Mouse (Mus musculus) hindbrain, embryonic 10.5 days (tissue): ENCODE results near the gene Samd10. TPM values are rescaled to one million over a fixed set of nuclear protein-coding genes. Genes with fewer than 3 reads are reported as not detected.

Experiments
- DNase-seq: peaks from one replicate; pipeline ENCODE4 v3.0.0-alpha.2; 2017; ENCODE audit warnings: low spot score
- H3K27ac ChIP-seq: fragments of 300-500 bp; sonication (generic); 2 replicates; pipeline ENCODE4 v1.5.1; 2016; ENCODE audit warnings: mild to moderate bottlenecking, moderate library complexity
- H3K27me3 ChIP-seq: fragments of 300-500 bp; sonication (generic); 2 replicates; pipeline ENCODE4 v1.6.1; 2016; ENCODE audit warnings: mild to moderate bottlenecking; ENCODE audit not compliant: poor library complexity, insufficient read depth, severe bottlenecking
- H3K36me3 ChIP-seq: fragments of 300-500 bp; sonication (generic); 2 replicates; pipeline ENCODE4 v1.6.1; 2016; ENCODE audit warnings: mild to moderate bottlenecking, moderate library complexity
- H3K4me1 ChIP-seq: fragments of 300-500 bp; sonication (generic); replicated peaks from 2 replicates; pipeline ENCODE4 v1.6.1; 2016; ENCODE audit warnings: mild to moderate bottlenecking
- H3K4me3 ChIP-seq: fragments of 300-500 bp; sonication (generic); 2 replicates; pipeline ENCODE4 v1.5.1; 2016; ENCODE audit warnings: mild to moderate bottlenecking, moderate library complexity
- H3K9me3 ChIP-seq: fragments of 300-500 bp; sonication (generic); 2 replicates; pipeline ENCODE4 v1.6.1; 2016; ENCODE audit warnings: mild to moderate bottlenecking, moderate library complexity
- WGBS: fragments of 180-500 bp; shearing (Covaris S2); methylation state at CpG from one replicate; pipeline ENCODE4 v1.1.7; 2016; 5-methylcytosine and 5-hydroxymethylcytosine counted together
- polyA plus RNA-seq: library from polyadenylated mRNA; unstranded; fragments of >200 nt; fragmentation: Nextera tagmentation; extraction: Ambion mirVana; gene quantifications from 2 replicates; pipeline ENCODE4 v1.2.1, GENCODE M21; 2016

The Samd10 gene
- polyA plus RNA-seq, 1 experiment from 2014 or later = 72.6 TPM

- peak overlapping the region; percentile 92 for H3K4me3 ChIP-seq
- 2% methylated on average over 57 of the region's 57 CpGs for WGBS
- peaks cover 10% of the 10 kb centered on the region for H3K36me3 ChIP-seq
- peaks cover 6% of the 10 kb centered on the region; the same call in 1 of the 2 replicates for H3K27me3 ChIP-seq
- no peaks in the 10 kb centered on the region for H3K9me3 ChIP-seq
- H3K27ac ChIP-seq = peak overlapping the region; percentile 89
- DNase-seq = peak; percentile 97
- H3K4me1 ChIP-seq = peaks cover 48% of the 10 kb centered on the region
These were observed 2.1 kb upstream of the Samd10 start for GRCm38 (mm10) chr2:181600828-181601750.

- Histone ChIP-seq H3K4me1 (peaks cover 48% of the 10 kb centered on the region), H3K27me3 (peaks cover 6% of the 10 kb centered on the region; the same call in 1 of the 2 replicates), H3K4me3 (peak overlapping the region; percentile 92), H3K9me3 (no peaks in the 10 kb centered on the region), H3K27ac (peak overlapping the region; percentile 89), H3K36me3 (peaks cover 14% of the 10 kb centered on the region)
- 67% methylated on average over 6 of the region's 6 CpGs for WGBS
- no peak for DNase-seq
These were observed 1.3 kb upstream of the Samd10 start for GRCm38 (mm10) chr2:181600226-181600758.

- DNase-seq = no peak
- Histone ChIP-seq H3K9me3 (no peaks in the 10 kb centered on the region), H3K36me3 (peaks cover 15% of the 10 kb centered on the region), H3K4me1 (peaks cover 54% of the 10 kb centered on the region), H3K27me3 (peaks cover 6% of the 10 kb centered on the region; the same call in 1 of the 2 replicates), H3K27ac (no peak overlapping the region), H3K4me3 (peak overlapping the region; percentile 86; the same call in 1 of the 2 replicates)
- WGBS = 75% methylated on average over 7 of the region's 7 CpGs
These were observed 1.5 kb downstream of the Samd10 start for GRCm38 (mm10) chr2:181597378-181598061.

- no peak overlapping the region for H3K27ac ChIP-seq
- no peak overlapping the region for H3K4me3 ChIP-seq
- H3K27me3 ChIP-seq = peaks cover 6% of the 10 kb centered on the region; the same call in 1 of the 2 replicates
- H3K36me3 ChIP-seq = peaks cover 15% of the 10 kb centered on the region
- H3K4me1 ChIP-seq = peaks cover 55% of the 10 kb centered on the region
- no peak for DNase-seq
- WGBS = 52% methylated on average over 6 of the region's 6 CpGs
- no peaks in the 10 kb centered on the region for H3K9me3 ChIP-seq
These were observed 2.6 kb downstream of the Samd10 start for GRCm38 (mm10) chr2:181596221-181596960.

GRCm38 (mm10) chr2:181594946-181595696 lies 3.9 kb downstream of the Samd10 start:
- H3K27me3 ChIP-seq = peaks cover 5% of the 10 kb centered on the region; the same call in 1 of the 2 replicates
- WGBS = 80% methylated on average over 4 of the region's 4 CpGs
- H3K4me3 ChIP-seq = no peak overlapping the region
- H3K27ac ChIP-seq = no peak overlapping the region
- H3K4me1 ChIP-seq = peaks cover 57% of the 10 kb centered on the region
- H3K9me3 ChIP-seq = no peaks in the 10 kb centered on the region
- no peak for DNase-seq
- H3K36me3 ChIP-seq = peaks cover 23% of the 10 kb centered on the region

GRCm38 (mm10) chr2:181593937-181594336 lies 5.1 kb downstream of the Samd10 start:
- H3K9me3 ChIP-seq = no peaks in the 10 kb centered on the region
- H3K27ac ChIP-seq = no peak overlapping the region
- H3K27me3 ChIP-seq = no peaks in the 10 kb centered on the region
- no peak overlapping the region for H3K4me3 ChIP-seq
- H3K36me3 ChIP-seq = peaks cover 35% of the 10 kb centered on the region
- DNase-seq = no peak
- H3K4me1 ChIP-seq = peaks cover 48% of the 10 kb centered on the region

- H3K27ac ChIP-seq = peak overlapping the region; percentile 96
- no peaks in the 10 kb centered on the region for H3K9me3 ChIP-seq
- 11% methylated on average over 6 of the region's 6 CpGs for WGBS
- no peak for DNase-seq
- peak overlapping the region; percentile 88 for H3K4me3 ChIP-seq
- H3K4me1 ChIP-seq = peaks cover 39% of the 10 kb centered on the region
- H3K36me3 ChIP-seq = peaks cover 44% of the 10 kb centered on the region
- no peaks in the 10 kb centered on the region for H3K27me3 ChIP-seq
These were observed 6.0 kb downstream of the Samd10 start for GRCm38 (mm10) chr2:181593042-181593421.

- H3K9me3 ChIP-seq = no peaks in the 10 kb centered on the region
- WGBS = under 1% methylated on average over 97 of the region's 97 CpGs
These were observed 6.6 kb downstream of the Samd10 start, which contains the start of gene Zfp512b for GRCm38 (mm10) chr2:181592231-181593041. Gene Zfp512b (minus strand): TSS chr2:181592803.

GRCm38 (mm10) chr2:181591528-181592085 lies 7.4 kb downstream of the Samd10 start, which contains the start of gene Prpf6:
Gene Prpf6 (plus strand): TSS chr2:181591868.
- peaks cover 58% of the 10 kb centered on the region for H3K36me3 ChIP-seq

More at GRCm38 (mm10) chr2:181592231-181593041, 6.6 kb downstream of the Samd10 start, which contains the start of gene Zfp512b:
- peak within 1 kb of the TSS; percentile 88 for H3K4me3 ChIP-seq
- peak; percentile 81 for DNase-seq
- peaks cover 50% of the 10 kb centered on the region for H3K36me3 ChIP-seq
- H3K4me1 ChIP-seq = peaks cover 33% of the 10 kb centered on the region
- H3K27me3 ChIP-seq = no peaks in the 10 kb centered on the region
- peak within 1 kb of the TSS; percentile 96 for H3K27ac ChIP-seq

GRCm38 (mm10) chr2:181590471-181590870 lies 8.5 kb downstream of the Samd10 start:
- peaks cover 58% of the 10 kb centered on the region for H3K36me3 ChIP-seq
- 94% methylated on average over 5 of the region's 5 CpGs for WGBS
- no peak for DNase-seq

More at GRCm38 (mm10) chr2:181591528-181592085, 7.4 kb downstream of the Samd10 start, which contains the start of gene Prpf6:
- Histone ChIP-seq H3K27ac (peak within 1 kb of the TSS; percentile 96), H3K4me3 (peak within 1 kb of the TSS; percentile 88), H3K4me1 (peaks cover 29% of the 10 kb centered on the region), H3K9me3 (no peaks in the 10 kb centered on the region), H3K27me3 (no peaks in the 10 kb centered on the region)
- no peak for DNase-seq
- WGBS = 13% methylated on average over 5 of the region's 5 CpGs

GRCm38 (mm10) chr2:181589732-181590105 lies 9.3 kb downstream of the Samd10 start:
- no peak overlapping the region for H3K4me3 ChIP-seq
- no peak for DNase-seq
- H3K9me3 ChIP-seq = no peaks in the 10 kb centered on the region
- H3K27ac ChIP-seq = no peak overlapping the region
- H3K36me3 ChIP-seq = peaks cover 62% of the 10 kb centered on the region
- 97% methylated on average over 9 of the region's 9 CpGs for WGBS
- no peaks in the 10 kb centered on the region for H3K27me3 ChIP-seq
- H3K4me1 ChIP-seq = peaks cover 29% of the 10 kb centered on the region

More at GRCm38 (mm10) chr2:181590471-181590870, 8.5 kb downstream of the Samd10 start:
- Histone ChIP-seq H3K27me3 (no peaks in the 10 kb centered on the region), H3K4me3 (no peak overlapping the region), H3K4me1 (peaks cover 29% of the 10 kb centered on the region), H3K27ac (no peak overlapping the region), H3K9me3 (no peaks in the 10 kb centered on the region)
